Mouse (Mus musculus): ENCODE measurements around the gene Ctnnb1. TPM values are rescaled to one million over a fixed set of nuclear protein-coding genes. Genes with fewer than 3 reads are reported as not detected.
A peak's percentile ranks its signal among the peaks of the same experiment; 100 is the strongest.

Ctnnb1 gene
- polyA plus RNA-seq, 1 experiment from 2014 or later = 338 TPM

DNA sequence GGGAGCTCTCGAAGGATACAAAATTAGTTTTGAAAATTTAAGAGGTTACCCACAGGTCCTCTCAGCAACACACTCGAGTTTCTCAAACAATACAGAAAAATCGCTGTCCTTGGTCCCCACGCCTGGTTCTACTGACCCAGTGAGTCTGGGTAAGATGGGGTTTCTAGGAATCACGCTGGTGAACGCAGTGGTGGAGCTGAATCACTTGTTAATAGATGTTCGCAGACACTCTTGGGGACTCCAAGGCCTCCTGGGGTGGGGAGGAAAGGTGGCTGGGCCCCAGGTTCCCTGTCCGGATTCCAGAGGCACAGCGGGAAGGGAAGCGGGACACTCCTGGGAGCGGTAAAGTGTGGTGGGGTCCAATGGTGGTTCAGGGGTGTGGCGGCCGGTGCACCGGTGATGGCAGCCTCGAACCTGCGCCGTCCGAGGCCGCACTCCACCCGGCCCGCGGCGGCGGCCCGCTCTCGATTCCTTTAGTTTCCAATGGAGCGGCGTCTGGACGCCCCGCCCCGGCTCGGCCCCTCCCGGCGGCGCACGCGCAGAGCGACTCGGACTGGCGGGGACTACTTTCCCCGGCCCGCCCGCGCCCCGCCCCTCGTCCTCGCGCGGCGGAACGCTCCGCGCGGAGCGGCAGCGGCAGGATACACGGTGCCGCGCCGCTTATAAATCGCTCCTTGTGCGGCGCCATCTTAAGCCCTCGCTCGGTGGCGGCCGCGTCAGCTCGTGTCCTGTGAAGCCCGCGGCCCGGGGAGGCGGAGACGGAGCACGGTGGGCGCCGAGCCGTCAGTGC is 4.0 kb downstream of the Ctnnb1 start:
- no peaks in the 10 kb centered on the region for H3K36me3 ChIP-seq (ENCODE audit: control insufficient read depth, insufficient read depth, low read length)
- H3K4me2 ChIP-seq (ENCODE audit: low read depth, low read length) = peak overlapping the region; percentile 29; the same call in 1 of the 2 replicates
- peak; percentile 91 for ATAC-seq (ENCODE audit: low read depth)
- no peaks in the 10 kb centered on the region for H3K9me3 ChIP-seq (ENCODE audit: control insufficient read depth, low read length)
- peak overlapping the region; percentile 84 for H3K4me3 ChIP-seq (ENCODE audit: low read depth, low read length)
- no peaks in the 10 kb centered on the region; the same call in 1 of the 2 replicates for H3K27me3 ChIP-seq (ENCODE audit: control insufficient read depth, insufficient read depth, low read length)
- peaks cover 32% of the 10 kb centered on the region for H3K4me1 ChIP-seq (ENCODE audit: control insufficient read depth, insufficient read depth, low read length)
- 6% methylated on average over 68 of the region's 78 CpGs for whole genome bisulfite sequencing
- peak overlapping the region; percentile 91 for H3K27ac ChIP-seq (ENCODE audit: low read depth, low read length)
- H3K9ac ChIP-seq (replicated peaks; ENCODE audit: low read depth, low read length) = peak overlapping the region; percentile 92

DNA sequence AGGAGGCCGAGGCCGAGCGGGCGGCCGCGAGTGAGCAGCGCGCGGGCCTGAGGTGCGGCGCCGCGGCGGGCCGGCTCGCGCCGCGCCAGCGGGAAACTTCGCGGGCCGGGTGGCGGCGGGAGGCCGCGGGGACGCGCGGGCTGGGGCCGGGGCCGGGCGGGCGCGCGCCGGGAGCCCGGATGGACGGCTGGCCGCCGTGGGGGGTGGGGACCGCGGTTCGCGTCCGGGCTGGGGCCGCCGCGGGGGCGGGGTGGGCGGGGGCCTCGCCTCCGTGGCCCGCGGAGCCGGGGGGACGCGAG is 4.5 kb downstream of the Ctnnb1 start:
- H3K4me3 ChIP-seq (ENCODE audit: low read depth, low read length) = peak overlapping the region; percentile 84
- under 1% methylated on average over 23 of the region's 58 CpGs for WGBS
- H3K9me3 ChIP-seq (ENCODE audit: control insufficient read depth, low read length) = no peaks in the 10 kb centered on the region
- no peaks in the 10 kb centered on the region for H3K36me3 ChIP-seq (ENCODE audit: control insufficient read depth, insufficient read depth, low read length)
- no peaks in the 10 kb centered on the region; the same call in 1 of the 2 replicates for H3K27me3 ChIP-seq (ENCODE audit: control insufficient read depth, insufficient read depth, low read length)
- H3K27ac ChIP-seq (ENCODE audit: low read depth, low read length) = peak overlapping the region; percentile 91
- H3K4me1 ChIP-seq (ENCODE audit: control insufficient read depth, insufficient read depth, low read length) = peaks cover 36% of the 10 kb centered on the region
- peak overlapping the region; percentile 92 for H3K9ac ChIP-seq (replicated peaks; ENCODE audit: low read depth, low read length)
- peak; percentile 30; the same call in 1 of the 2 replicates for ATAC-seq (ENCODE audit: low read depth)
- peak overlapping the region; percentile 79 for H3K4me2 ChIP-seq (ENCODE audit: low read depth, low read length)

DNA sequence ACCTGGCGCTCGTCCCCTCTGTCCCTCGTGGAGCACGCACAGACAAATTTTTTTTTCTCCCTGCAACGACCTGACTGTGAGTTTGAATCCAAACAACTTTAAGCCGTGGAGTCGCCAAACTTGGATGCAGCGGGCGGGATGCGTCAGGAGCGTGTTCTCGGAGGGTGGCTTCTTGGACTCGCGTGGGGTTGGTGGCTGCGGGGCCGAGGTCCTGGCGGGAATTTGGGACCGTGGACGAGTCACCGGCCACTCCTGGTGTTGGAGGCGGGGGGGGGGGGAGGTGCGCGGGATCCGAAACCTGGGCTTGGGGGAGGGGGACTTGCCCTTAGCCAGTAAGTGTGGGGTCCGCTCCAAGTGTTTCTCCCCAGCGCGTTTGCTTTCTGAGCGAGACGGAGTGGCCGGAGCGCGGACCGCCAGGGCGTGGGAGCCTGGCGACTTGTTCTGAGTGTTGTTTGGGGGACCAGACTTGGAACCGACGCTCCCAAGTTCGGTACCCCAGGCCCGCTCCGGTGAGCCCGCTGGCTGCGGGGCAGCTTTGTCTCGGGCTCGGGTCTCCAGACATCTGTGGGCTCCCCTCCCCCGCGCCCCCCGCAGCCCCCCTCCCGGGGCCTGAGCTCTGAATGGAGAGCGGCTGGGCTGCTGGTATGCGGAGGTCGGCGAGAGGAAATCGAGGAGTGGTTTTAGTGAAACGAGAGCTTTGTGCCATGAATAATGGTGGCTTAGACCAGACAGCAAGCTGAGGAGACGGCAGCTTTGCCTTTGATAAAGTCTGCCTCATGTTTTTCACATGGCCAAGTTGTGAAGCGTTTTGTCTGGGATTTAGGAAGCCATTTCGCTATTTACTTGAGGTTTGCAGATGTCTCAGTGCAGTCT is 5.1 kb downstream of the Ctnnb1 start:
- peaks cover 37% of the 10 kb centered on the region for H3K4me1 ChIP-seq (ENCODE audit: control insufficient read depth, insufficient read depth, low read length)
- peak; percentile 39 for ATAC-seq (ENCODE audit: low read depth)
- WGBS = under 1% methylated on average over 53 of the region's 57 CpGs

DNA sequence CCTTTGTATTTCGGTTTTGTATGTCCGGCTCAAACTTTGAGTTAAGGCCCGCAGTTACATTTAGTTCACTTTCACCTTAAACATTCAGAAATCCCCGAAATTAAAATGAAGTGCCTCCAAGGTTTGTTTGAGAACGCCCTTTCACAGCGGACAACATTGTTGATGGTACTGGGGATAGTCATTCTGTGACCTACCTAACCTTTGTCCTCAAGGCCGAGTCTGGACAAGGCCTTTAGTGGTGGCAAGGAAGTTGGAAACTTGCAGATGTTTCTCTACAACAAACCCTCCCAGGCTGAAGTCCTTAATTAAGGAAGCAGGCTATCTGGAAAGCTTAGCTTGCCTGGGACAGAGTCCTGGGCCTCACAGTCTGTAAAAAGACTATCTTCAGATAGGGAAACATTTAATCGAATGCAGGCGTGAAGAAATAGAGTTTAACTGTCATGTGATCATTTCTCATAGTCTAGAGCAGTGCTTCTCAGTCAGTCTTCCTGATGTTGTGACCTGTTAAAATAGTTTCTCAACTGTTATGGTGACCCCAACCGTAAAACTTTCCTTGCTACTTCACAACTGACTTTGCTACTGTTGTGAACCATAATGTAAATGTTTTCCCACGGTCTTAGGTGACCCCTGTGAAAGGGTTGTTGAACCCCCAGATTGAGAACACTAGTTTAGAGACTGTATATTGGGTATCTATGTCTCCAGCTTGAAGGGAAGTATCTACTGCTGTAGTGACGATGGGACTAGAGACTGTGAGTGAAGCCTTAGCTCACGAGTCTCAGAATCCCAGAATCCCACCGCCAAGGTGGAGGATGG is 6.0 kb downstream of the Ctnnb1 start:
- no peak for ATAC-seq (ENCODE audit: low read depth)
- 10% methylated on average over 14 of the region's 14 CpGs for WGBS
- Histone ChIP-seq H3K27me3 (ENCODE audit: control insufficient read depth, insufficient read depth, low read length) (no peaks in the 10 kb centered on the region; the same call in 1 of the 2 replicates), H3K4me3 (ENCODE audit: low read depth, low read length) (peak overlapping the region; percentile 84), H3K4me2 (ENCODE audit: low read depth, low read length) (peak overlapping the region; percentile 79), H3K9ac (replicated peaks; ENCODE audit: low read depth, low read length) (peak overlapping the region; percentile 92), H3K36me3 (ENCODE audit: control insufficient read depth, insufficient read depth, low read length) (no peaks in the 10 kb centered on the region), H3K4me1 (ENCODE audit: control insufficient read depth, insufficient read depth, low read length) (peaks cover 37% of the 10 kb centered on the region), H3K27ac (ENCODE audit: low read depth, low read length) (peak overlapping the region; percentile 91), H3K9me3 (ENCODE audit: control insufficient read depth, low read length) (no peaks in the 10 kb centered on the region)

More for the DNA sequence above, 5.1 kb downstream of the Ctnnb1 start:
- H3K36me3 ChIP-seq (ENCODE audit: control insufficient read depth, insufficient read depth, low read length) = no peaks in the 10 kb centered on the region
- peak overlapping the region; percentile 92 for H3K9ac ChIP-seq (replicated peaks; ENCODE audit: low read depth, low read length)
- H3K4me2 ChIP-seq (ENCODE audit: low read depth, low read length) = peak overlapping the region; percentile 79
- peak overlapping the region; percentile 91 for H3K27ac ChIP-seq (ENCODE audit: low read depth, low read length)
- H3K27me3 ChIP-seq (ENCODE audit: control insufficient read depth, insufficient read depth, low read length) = no peaks in the 10 kb centered on the region; the same call in 1 of the 2 replicates
- H3K4me3 ChIP-seq (ENCODE audit: low read depth, low read length) = peak overlapping the region; percentile 84
- H3K9me3 ChIP-seq (ENCODE audit: control insufficient read depth, low read length) = no peaks in the 10 kb centered on the region

DNA sequence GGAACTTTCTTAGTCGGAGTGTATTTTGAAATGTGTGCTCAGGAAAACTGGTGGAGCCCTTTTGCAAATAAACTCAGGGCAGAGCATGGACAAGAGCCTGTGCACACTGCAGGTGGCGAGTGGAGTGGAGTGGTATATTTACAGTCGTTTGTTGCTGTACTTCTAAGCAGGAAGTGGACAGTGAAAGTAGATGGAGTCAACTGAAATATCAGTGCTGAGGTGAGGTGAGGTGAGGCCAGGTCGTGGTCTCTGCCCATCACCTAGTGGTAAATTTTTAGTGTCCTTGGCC is 6.6 kb downstream of the Ctnnb1 start:
- H3K4me2 ChIP-seq (ENCODE audit: low read depth, low read length) = peak overlapping the region; percentile 79
- no peak overlapping the region for H3K27ac ChIP-seq (ENCODE audit: low read depth, low read length)
- WGBS = 10% methylated on average over 4 of the region's 4 CpGs
- no peaks in the 10 kb centered on the region; the same call in 1 of the 2 replicates for H3K27me3 ChIP-seq (ENCODE audit: control insufficient read depth, insufficient read depth, low read length)
- H3K9me3 ChIP-seq (ENCODE audit: control insufficient read depth, low read length) = no peaks in the 10 kb centered on the region
- 0 out of 2 replicates have a peak overlapping the region, but pooled peaks have one; percentile 92 for H3K9ac ChIP-seq (replicated peaks; ENCODE audit: low read depth, low read length)
- no peak for ATAC-seq (ENCODE audit: low read depth)
- peaks cover 37% of the 10 kb centered on the region for H3K4me1 ChIP-seq (ENCODE audit: control insufficient read depth, insufficient read depth, low read length)
- peak overlapping the region; percentile 84 for H3K4me3 ChIP-seq (ENCODE audit: low read depth, low read length)
- no peaks in the 10 kb centered on the region for H3K36me3 ChIP-seq (ENCODE audit: control insufficient read depth, insufficient read depth, low read length)

DNA sequence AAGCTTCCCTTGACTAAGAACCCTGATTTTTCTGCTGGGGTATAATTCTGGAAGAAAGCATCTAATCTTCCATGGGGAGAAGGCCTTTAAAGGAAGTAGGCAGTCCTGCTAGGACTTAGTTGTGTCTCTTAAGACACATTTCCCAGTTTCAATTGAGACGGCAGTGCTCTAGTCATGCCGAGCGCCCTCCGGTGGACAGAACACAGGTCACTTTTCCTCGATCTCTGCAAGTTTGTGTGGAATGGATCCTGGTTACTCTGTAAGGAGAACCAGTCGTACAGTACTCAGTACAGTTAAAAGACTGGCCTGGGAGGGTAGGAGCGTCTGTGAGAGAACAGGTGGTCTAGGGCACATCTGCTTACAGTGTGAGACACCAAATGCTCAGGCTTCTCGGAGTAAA is 7.3 kb downstream of the Ctnnb1 start:
- 22% methylated on average over 8 of the region's 8 CpGs for WGBS

DNA sequence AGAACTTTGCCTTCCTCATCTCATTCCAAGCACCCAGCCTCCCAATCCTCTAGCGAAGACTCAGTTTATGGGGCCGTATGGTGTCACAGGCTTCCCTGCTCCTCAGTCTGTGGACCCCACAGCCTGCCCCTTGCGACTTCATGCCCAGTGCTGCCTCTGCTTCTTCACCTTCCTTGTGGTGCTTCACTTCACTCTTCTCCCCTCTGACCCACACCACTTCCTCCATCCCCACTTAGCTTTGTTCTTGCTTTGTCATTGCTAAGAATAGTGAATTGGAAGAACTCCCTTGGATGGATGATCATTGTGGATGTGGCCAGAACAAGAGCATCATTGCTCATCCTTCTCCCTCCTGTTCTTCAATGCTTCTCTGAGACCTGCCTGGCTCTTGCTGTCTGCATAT is 11.8 kb downstream of the Ctnnb1 start:
- H3K4me1 ChIP-seq (ENCODE audit: control insufficient read depth, insufficient read depth, low read length) = peaks cover 26% of the 10 kb centered on the region
- no peak for ATAC-seq (ENCODE audit: low read depth)
- 89% methylated on average over 3 of the region's 3 CpGs for WGBS

More for the DNA sequence above, 7.3 kb downstream of the Ctnnb1 start:
- Histone ChIP-seq H3K4me1 (ENCODE audit: control insufficient read depth, insufficient read depth, low read length) (peaks cover 37% of the 10 kb centered on the region), H3K27me3 (ENCODE audit: control insufficient read depth, insufficient read depth, low read length) (no peaks in the 10 kb centered on the region; the same call in 1 of the 2 replicates), H3K9ac (replicated peaks; ENCODE audit: low read depth, low read length) (no peak overlapping the region), H3K9me3 (ENCODE audit: control insufficient read depth, low read length) (no peaks in the 10 kb centered on the region), H3K36me3 (ENCODE audit: control insufficient read depth, insufficient read depth, low read length) (no peaks in the 10 kb centered on the region), H3K4me3 (ENCODE audit: low read depth, low read length) (peak overlapping the region; percentile 84), H3K27ac (ENCODE audit: low read depth, low read length) (no peak overlapping the region), H3K4me2 (ENCODE audit: low read depth, low read length) (peak overlapping the region; percentile 79)
- ATAC-seq (ENCODE audit: low read depth) = no peak

DNA sequence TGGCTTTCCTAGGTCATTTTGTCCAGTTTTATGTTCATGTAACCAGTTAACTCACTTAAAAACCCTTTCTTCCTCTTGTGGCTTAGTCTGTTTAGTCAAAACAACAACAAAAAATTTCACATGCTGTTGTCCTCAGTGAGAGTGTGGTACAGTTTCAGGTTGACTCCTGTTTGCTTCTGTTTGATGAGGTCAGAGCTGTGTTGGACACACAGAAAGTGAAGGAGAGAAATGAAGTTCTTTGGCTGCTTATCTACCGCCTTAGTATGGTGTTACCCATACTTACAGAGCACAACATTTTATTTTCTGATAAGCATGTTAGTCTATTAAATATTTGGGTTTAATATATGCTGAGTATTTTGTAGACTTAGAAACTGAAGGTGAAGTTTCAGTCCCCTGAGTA is 14.7 kb downstream of the Ctnnb1 start:
- Histone ChIP-seq H3K4me2 (ENCODE audit: low read depth, low read length) (no peak overlapping the region), H3K27me3 (ENCODE audit: control insufficient read depth, insufficient read depth, low read length) (no peaks in the 10 kb centered on the region), H3K4me3 (ENCODE audit: low read depth, low read length) (no peak overlapping the region), H3K9me3 (ENCODE audit: control insufficient read depth, low read length) (no peaks in the 10 kb centered on the region), H3K36me3 (ENCODE audit: control insufficient read depth, insufficient read depth, low read length) (no peaks in the 10 kb centered on the region), H3K9ac (replicated peaks; ENCODE audit: low read depth, low read length) (no peak overlapping the region), H3K4me1 (ENCODE audit: control insufficient read depth, insufficient read depth, low read length) (no peaks in the 10 kb centered on the region), H3K27ac (ENCODE audit: low read depth, low read length) (no peak overlapping the region)
- ATAC-seq (ENCODE audit: low read depth) = no peak
- 92% methylated on average over 1 of the region's 1 CpGs for WGBS

More for the DNA sequence above, 11.8 kb downstream of the Ctnnb1 start:
- no peaks in the 10 kb centered on the region for H3K36me3 ChIP-seq (ENCODE audit: control insufficient read depth, insufficient read depth, low read length)
- H3K9ac ChIP-seq (replicated peaks; ENCODE audit: low read depth, low read length) = no peak overlapping the region
- H3K9me3 ChIP-seq (ENCODE audit: control insufficient read depth, low read length) = no peaks in the 10 kb centered on the region
- no peak overlapping the region for H3K27ac ChIP-seq (ENCODE audit: low read depth, low read length)
- H3K4me2 ChIP-seq (ENCODE audit: low read depth, low read length) = no peak overlapping the region
- no peaks in the 10 kb centered on the region for H3K27me3 ChIP-seq (ENCODE audit: control insufficient read depth, insufficient read depth, low read length)
- no peak overlapping the region for H3K4me3 ChIP-seq (ENCODE audit: low read depth, low read length)

Measured in neural tube, embryonic 14.5 days (tissue).